ENCODE assay signal across 7 mouse cellular contexts in genomic region chr8:70905463-70905830, GRCm38 (mm10). TPM values are rescaled to one million over a fixed set of nuclear protein-coding genes. Genes with fewer than 3 reads are reported as not detected.
DNase-seq lines count a peak whose midpoint lies in the region; ATAC-seq and TF ChIP-seq lines count a peak whose summit lies in the region.

No protein-coding gene starts in this region.

- no peaks in the 10 kb centered on the region for H3K36me3 ChIP-seq in lung, postnatal 0 days (ENCODE audit: insufficient read depth, low read length)
- H3K36me3 ChIP-seq in limb, embryonic 12.5 days: peaks cover 5% of the 10 kb centered on the region; the same call in 1 of the 2 replicates
- H3K36me3 ChIP-seq in stomach, embryonic 14.5 days (ENCODE audit: control insufficient read depth, insufficient read depth, low read length): no peaks in the 10 kb centered on the region

- no peak for DNase-seq in lung, postnatal 0 days (ENCODE audit: low spot score)
- DNase-seq in lung, postnatal 25 days (ENCODE audit: low spot score): no peak
- no peak for DNase-seq in B cell, adult 2 months
- DNase-seq in urinary bladder, postnatal 14 days (ENCODE audit: low spot score): no peak

- TF ChIP-seq CTCF in lung, postnatal 0 days (IDR thresholded peaks at IDR 0.05): no peak

- 13% methylated on average over 8 of the region's 8 CpGs for WGBS in lung, postnatal 0 days
- 18% methylated on average over 8 of the region's 8 CpGs for WGBS in limb, embryonic 12.5 days
- 17% methylated on average over 8 of the region's 8 CpGs for WGBS in stomach, embryonic 14.5 days

- H3K27me3 ChIP-seq in lung, postnatal 0 days (replicated peaks; ENCODE audit: insufficient read depth, low read length): no peaks in the 10 kb centered on the region
- H3K27me3 ChIP-seq in limb, embryonic 12.5 days: peaks cover 8% of the 10 kb centered on the region; the same call in 1 of the 2 replicates
- no peaks in the 10 kb centered on the region for H3K27me3 ChIP-seq in stomach, embryonic 14.5 days (ENCODE audit: control insufficient read depth, insufficient read depth, low read length)

- H3K4me2 ChIP-seq in lung, postnatal 0 days (replicated peaks; ENCODE audit: low read depth, low read length): peak overlapping the region; percentile 90
- peak overlapping the region; percentile 95 for H3K4me2 ChIP-seq in limb, embryonic 12.5 days
- H3K4me2 ChIP-seq in stomach, embryonic 14.5 days (replicated peaks; ENCODE audit: low read depth, low read length): peak overlapping the region; percentile 93

- peak overlapping the region; percentile 74 for H3K27ac ChIP-seq in lung, postnatal 0 days (ENCODE audit: low read length)
- peak overlapping the region; percentile 91; the same call in 1 of the 2 replicates for H3K27ac ChIP-seq in limb, embryonic 12.5 days
- H3K27ac ChIP-seq in stomach, embryonic 14.5 days (ENCODE audit: low read length): no peak overlapping the region

- peak overlapping the region; percentile 74 for H3K4me3 ChIP-seq in lung, postnatal 0 days (ENCODE audit: low read depth, low read length)
- peak overlapping the region; percentile 79 for H3K4me3 ChIP-seq in limb, embryonic 12.5 days (replicated peaks)
- peak overlapping the region; percentile 88 for H3K4me3 ChIP-seq in stomach, embryonic 14.5 days (ENCODE audit: low read depth, low read length)

- peak overlapping the region; percentile 56; the same call in 1 of the 2 replicates for H3K9ac ChIP-seq in lung, postnatal 0 days (replicated peaks; ENCODE audit: low read depth)
- peak overlapping the region; percentile 91 for H3K9ac ChIP-seq in limb, embryonic 12.5 days (replicated peaks)
- H3K9ac ChIP-seq in stomach, embryonic 14.5 days (replicated peaks; ENCODE audit: low read depth, low read length): peak overlapping the region; percentile 85; the same call in 1 of the 2 replicates

- TF ChIP-seq EP300 in lung, postnatal 0 days (IDR thresholded peaks at IDR 0.05): no peak

- peaks cover 7% of the 10 kb centered on the region for H3K4me1 ChIP-seq in lung, postnatal 0 days (ENCODE audit: insufficient read depth, low read depth, low read length)
- peaks cover 15% of the 10 kb centered on the region for H3K4me1 ChIP-seq in limb, embryonic 12.5 days (replicated peaks)
- H3K4me1 ChIP-seq in stomach, embryonic 14.5 days (ENCODE audit: control insufficient read depth, insufficient read depth, low read length): peaks cover 9% of the 10 kb centered on the region; the same call in 1 of the 2 replicates

- H3K9me3 ChIP-seq in lung, postnatal 0 days (ENCODE audit: low read length): no peaks in the 10 kb centered on the region
- no peaks in the 10 kb centered on the region for H3K9me3 ChIP-seq in limb, embryonic 12.5 days
- H3K9me3 ChIP-seq in stomach, embryonic 14.5 days (ENCODE audit: control insufficient read depth, low read depth, low read length): no peaks in the 10 kb centered on the region

- ATAC-seq in lung, postnatal 0 days: no peak
- ATAC-seq in erythroid progenitor cell, adult 5-6 weeks (replicated peaks; ENCODE audit: low FRiP score, poor library complexity, severe bottlenecking): peak; percentile 35
- peak; percentile 21; the same call in 1 of the 2 replicates for ATAC-seq in limb, embryonic 12.5 days (ENCODE audit: insufficient number of reproducible peaks, insufficient read depth, low FRiP score, low TSS enrichment, low read depth)
- peak; percentile 33; the same call in 1 of the 2 replicates for ATAC-seq in stomach, embryonic 14.5 days (ENCODE audit: insufficient number of reproducible peaks, insufficient read depth, low FRiP score, low read depth)

RNA-seq across cellular contexts. Expression of gene Map1s, which starts 0.3 kb away (rescaled TPM):
- polyA plus RNA-seq in lung, postnatal 0 days (2015; fragmentation: Nextera tagmentation; extraction: Ambion mirVana): 22.7 and 25.5 TPM in 2 replicates
- total RNA-seq in erythroid progenitor cell, adult 5-6 weeks (2015; ENCODE audit: low replicate concordance): 4.2 and 6.1 TPM in 2 replicates
- 1.8 and 3.7 TPM in 2 replicates for total RNA-seq in erythroid progenitor cell, adult 5-6 weeks (2017; ENCODE audit: low replicate concordance)
- polyA plus RNA-seq in limb, embryonic 12.5 days (2016; fragmentation: Nextera tagmentation; extraction: Ambion mirVana): 54.0 and 57.7 TPM in 2 replicates
- 41.5 and 42.0 TPM in 2 replicates for polyA plus RNA-seq in stomach, embryonic 14.5 days (2014; fragmentation: Nextera tagmentation; extraction: Ambion mirVana)

RNA-seq across cellular contexts. Expression of gene Rpl18a, which starts 8.2 kb away (rescaled TPM):
- polyA plus RNA-seq in lung, postnatal 0 days (2015; fragmentation: Nextera tagmentation; extraction: Ambion mirVana): 3,759 and 4,424 TPM in 2 replicates
- total RNA-seq in erythroid progenitor cell, adult 5-6 weeks (2015; ENCODE audit: low replicate concordance): 2,088 and 2,332 TPM in 2 replicates
- 517 and 689 TPM in 2 replicates for total RNA-seq in erythroid progenitor cell, adult 5-6 weeks (2017; ENCODE audit: low replicate concordance)
- polyA plus RNA-seq in limb, embryonic 12.5 days (2016; fragmentation: Nextera tagmentation; extraction: Ambion mirVana): 3,693 and 3,808 TPM in 2 replicates
- 5,566 and 6,204 TPM in 2 replicates for polyA plus RNA-seq in stomach, embryonic 14.5 days (2014; fragmentation: Nextera tagmentation; extraction: Ambion mirVana)

RNA-seq across cellular contexts. Expression of gene Slc5a5, which starts 12.9 kb away (rescaled TPM):
- polyA plus RNA-seq in lung, postnatal 0 days (2015; fragmentation: Nextera tagmentation; extraction: Ambion mirVana): 0.12 and 0.13 TPM in 2 replicates
- total RNA-seq in erythroid progenitor cell, adult 5-6 weeks (2015; ENCODE audit: low replicate concordance): not detected in 2 replicates
- 0.13 TPM in 1 of 2 replicates, not detected in the other for total RNA-seq in erythroid progenitor cell, adult 5-6 weeks (2017; ENCODE audit: low replicate concordance)
- polyA plus RNA-seq in limb, embryonic 12.5 days (2016; fragmentation: Nextera tagmentation; extraction: Ambion mirVana): 0.15 and 0.29 TPM in 2 replicates
- 4.2 and 4.8 TPM in 2 replicates for polyA plus RNA-seq in stomach, embryonic 14.5 days (2014; fragmentation: Nextera tagmentation; extraction: Ambion mirVana)

RNA-seq across cellular contexts. Expression of gene Ccdc124, which starts 31.7 kb away (rescaled TPM):
- polyA plus RNA-seq in lung, postnatal 0 days (2015; fragmentation: Nextera tagmentation; extraction: Ambion mirVana): 63.7 and 68.5 TPM in 2 replicates
- 18.0 and 20.9 TPM in 2 replicates for total RNA-seq in erythroid progenitor cell, adult 5-6 weeks (2015; ENCODE audit: low replicate concordance)
- total RNA-seq in erythroid progenitor cell, adult 5-6 weeks (2017; ENCODE audit: low replicate concordance): 23.8 and 26.6 TPM in 2 replicates
- polyA plus RNA-seq in limb, embryonic 12.5 days (2016; fragmentation: Nextera tagmentation; extraction: Ambion mirVana): 119 and 127 TPM in 2 replicates
- 92.1 and 102 TPM in 2 replicates for polyA plus RNA-seq in stomach, embryonic 14.5 days (2014; fragmentation: Nextera tagmentation; extraction: Ambion mirVana)

RNA-seq across cellular contexts. Expression of gene Kcnn1, which starts 42.4 kb away (rescaled TPM):
- polyA plus RNA-seq in lung, postnatal 0 days (2015; fragmentation: Nextera tagmentation; extraction: Ambion mirVana): 0.24 and 0.25 TPM in 2 replicates
- not detected in 2 replicates for total RNA-seq in erythroid progenitor cell, adult 5-6 weeks (2015; ENCODE audit: low replicate concordance)
- 0.26 TPM in 1 of 2 replicates, not detected in the other for total RNA-seq in erythroid progenitor cell, adult 5-6 weeks (2017; ENCODE audit: low replicate concordance)
- 4.3 and 6.0 TPM in 2 replicates for polyA plus RNA-seq in limb, embryonic 12.5 days (2016; fragmentation: Nextera tagmentation; extraction: Ambion mirVana)
- 1.6 and 2.1 TPM in 2 replicates for polyA plus RNA-seq in stomach, embryonic 14.5 days (2014; fragmentation: Nextera tagmentation; extraction: Ambion mirVana)
